Mouse (Mus musculus) heart, embryonic 16.5 days (tissue): ENCODE results near the gene Clcn3. TPM values are rescaled to one million over a fixed set of nuclear protein-coding genes. Genes with fewer than 3 reads are reported as not detected.
A peak's percentile ranks its signal among the peaks of the same experiment; 100 is the strongest.

Source experiments
- ATAC-seq: fragments of 200-750 bp; cut with Nextera tagmentation; replicated peaks from 2 replicates; pipeline ENCODE4 v1.8.0; 2017; ENCODE audit warnings: moderate number of reproducible peaks; ENCODE audit not compliant: insufficient read depth, low FRiP score; ENCODE audit errors: extremely low read depth
- H3K27ac ChIP-seq: fragments of 300-500 bp; sonication (generic); 2 replicates; pipeline ENCODE4 v1.5.1; 2014; ENCODE audit warnings: mild to moderate bottlenecking, low read length, control low read depth, moderate library complexity
- H3K27me3 ChIP-seq: fragments of 300-500 bp; sonication (generic); 2 replicates; pipeline ENCODE4 v1.6.1; 2014; ENCODE audit warnings: low read length, mixed read lengths; ENCODE audit not compliant: control insufficient read depth, insufficient read depth
- H3K36me3 ChIP-seq: fragments of 300-500 bp; sonication (generic); 2 replicates; pipeline ENCODE4 v1.6.1; 2014; ENCODE audit not compliant: control insufficient read depth, insufficient read depth
- H3K4me1 ChIP-seq: fragments of 300-500 bp; sonication (generic); 2 replicates; pipeline ENCODE4 v1.6.1; 2014; ENCODE audit warnings: low read length, mixed read lengths; ENCODE audit not compliant: control insufficient read depth, insufficient read depth
- H3K4me2 ChIP-seq: fragments of 300-500 bp; sonication (generic); 2 replicates; pipeline ENCODE4 v1.6.1; 2014; ENCODE audit warnings: low read depth, mild to moderate bottlenecking, control low read depth, low read length
- H3K4me3 ChIP-seq: fragments of 300-500 bp; sonication (generic); 2 replicates; pipeline ENCODE4 v1.5.1; 2014; ENCODE audit warnings: mild to moderate bottlenecking, control low read depth, low read length
- H3K9ac ChIP-seq: fragments of 300-500 bp; sonication (generic); 2 replicates; pipeline ENCODE4 v1.6.1; 2014; ENCODE audit warnings: low read length, control low read depth
- H3K9me3 ChIP-seq: fragments of 300-500 bp; sonication (generic); replicated peaks from 2 replicates; pipeline ENCODE4 v1.6.1; 2016; ENCODE audit warnings: low read length; ENCODE audit not compliant: control insufficient read depth
- whole genome bisulfite sequencing: fragments of 180-500 bp; shearing (Covaris S2); extraction: QIAGEN DNeasy Blood & Tissue Kit; methylation state at CpG from one replicate; pipeline ENCODE4 v1.1.7; 2014; 5-methylcytosine and 5-hydroxymethylcytosine counted together
- polyA plus RNA-seq: library from polyadenylated mRNA; unstranded; fragments of >200 nt; fragmentation: Nextera tagmentation; extraction: Ambion mirVana; gene quantifications from 2 replicates; pipeline ENCODE4 v1.2.1, GENCODE M21; 2015

The Clcn3 gene
- polyA plus RNA-seq, 1 experiment from 2014 or later, result 21.2 TPM

- no peaks in the 10 kb centered on the region for H3K4me1 ChIP-seq
- 53% methylated on average over 3 of the region's 3 CpGs for WGBS
- H3K9me3 ChIP-seq, result 0 out of 2 replicates have a peak, but pooled peaks cover 2% of the 10 kb centered on the region
- H3K36me3 ChIP-seq, result peaks cover 3% of the 10 kb centered on the region; the same call in 1 of the 2 replicates
- no peak for ATAC-seq
- H3K9ac ChIP-seq, result no peak overlapping the region
- H3K4me3 ChIP-seq, result no peak overlapping the region
- H3K27me3 ChIP-seq, result no peaks in the 10 kb centered on the region
- no peak overlapping the region for H3K4me2 ChIP-seq
- no peak overlapping the region for H3K27ac ChIP-seq
These were observed 44.2 kb downstream of the Clcn3 start for GRCm38 (mm10) chr8:60938717-60939424.

- no peaks in the 10 kb centered on the region for H3K27me3 ChIP-seq
- H3K9me3 ChIP-seq, result no peaks in the 10 kb centered on the region
- no peak overlapping the region for H3K4me3 ChIP-seq
- H3K27ac ChIP-seq, result no peak overlapping the region
- no peak for ATAC-seq
- H3K4me1 ChIP-seq, result no peaks in the 10 kb centered on the region
- peaks cover 15% of the 10 kb centered on the region for H3K36me3 ChIP-seq
- no peak overlapping the region for H3K9ac ChIP-seq
- H3K4me2 ChIP-seq, result no peak overlapping the region
These were observed 49.5 kb downstream of the Clcn3 start for GRCm38 (mm10) chr8:60933617-60934016.

GRCm38 (mm10) chr8:60920176-60920575 is 62.9 kb downstream of the Clcn3 start:
- Histone ChIP-seq H3K27ac (no peak overlapping the region), H3K9me3 (no peaks in the 10 kb centered on the region), H3K36me3 (peaks cover 5% of the 10 kb centered on the region), H3K4me1 (no peaks in the 10 kb centered on the region), H3K4me2 (no peak overlapping the region), H3K4me3 (no peak overlapping the region), H3K9ac (no peak overlapping the region), H3K27me3 (no peaks in the 10 kb centered on the region)
- no peak for ATAC-seq
- 85% methylated on average over 4 of the region's 4 CpGs for WGBS

- H3K27ac ChIP-seq, result no peak overlapping the region
- H3K9me3 ChIP-seq, result no peaks in the 10 kb centered on the region
- H3K4me2 ChIP-seq, result no peak overlapping the region
- H3K9ac ChIP-seq, result no peak overlapping the region
- H3K36me3 ChIP-seq, result peaks cover 9% of the 10 kb centered on the region
- H3K27me3 ChIP-seq, result no peaks in the 10 kb centered on the region
- ATAC-seq, result no peak
- no peaks in the 10 kb centered on the region for H3K4me1 ChIP-seq
- WGBS, result 87% methylated on average over 3 of the region's 3 CpGs
- no peak overlapping the region for H3K4me3 ChIP-seq
These were observed 64.0 kb downstream of the Clcn3 start for GRCm38 (mm10) chr8:60919069-60919468.

- H3K36me3 ChIP-seq, result peaks cover 11% of the 10 kb centered on the region
These were observed 70.5 kb downstream of the Clcn3 start for GRCm38 (mm10) chr8:60912554-60912953.

GRCm38 (mm10) chr8:60912081-60912480 is 71.0 kb downstream of the Clcn3 start:
- peaks cover 11% of the 10 kb centered on the region for H3K36me3 ChIP-seq

More at GRCm38 (mm10) chr8:60912554-60912953, 70.5 kb downstream of the Clcn3 start:
- H3K4me2 ChIP-seq, result no peak overlapping the region
- no peaks in the 10 kb centered on the region for H3K27me3 ChIP-seq
- H3K4me3 ChIP-seq, result no peak overlapping the region
- H3K27ac ChIP-seq, result no peak overlapping the region
- H3K9ac ChIP-seq, result no peak overlapping the region
- ATAC-seq, result no peak
- no peaks in the 10 kb centered on the region for H3K9me3 ChIP-seq
- WGBS, result 69% methylated on average over 10 of the region's 10 CpGs
- H3K4me1 ChIP-seq, result no peaks in the 10 kb centered on the region

GRCm38 (mm10) chr8:60900147-60900546 is 83.0 kb downstream of the Clcn3 start:
- Histone ChIP-seq H3K4me1 (peaks cover 20% of the 10 kb centered on the region), H3K4me3 (no peak overlapping the region), H3K36me3 (peaks cover 7% of the 10 kb centered on the region), H3K9me3 (no peaks in the 10 kb centered on the region), H3K9ac (no peak overlapping the region), H3K4me2 (no peak overlapping the region), H3K27me3 (no peaks in the 10 kb centered on the region), H3K27ac (no peak overlapping the region)
- WGBS, result 70% methylated on average over 9 of the region's 9 CpGs
- ATAC-seq, result 0 out of 2 replicates have a peak, but pooled peaks have one; percentile 24

More at GRCm38 (mm10) chr8:60912081-60912480, 71.0 kb downstream of the Clcn3 start:
- 81% methylated on average over 4 of the region's 4 CpGs for WGBS
- Histone ChIP-seq H3K9ac (no peak overlapping the region), H3K9me3 (no peaks in the 10 kb centered on the region), H3K27me3 (no peaks in the 10 kb centered on the region), H3K4me1 (no peaks in the 10 kb centered on the region), H3K4me3 (no peak overlapping the region), H3K27ac (no peak overlapping the region), H3K4me2 (no peak overlapping the region)
- no peak for ATAC-seq

GRCm38 (mm10) chr8:60895878-60896277 is 87.2 kb downstream of the Clcn3 start:
- ATAC-seq, result peak; percentile 39; the same call in 1 of the 2 replicates
- H3K9me3 ChIP-seq, result no peaks in the 10 kb centered on the region
- peak overlapping the region; percentile 40 for H3K9ac ChIP-seq
- no peaks in the 10 kb centered on the region for H3K27me3 ChIP-seq
- peaks cover 47% of the 10 kb centered on the region for H3K4me1 ChIP-seq
- peak overlapping the region; percentile 49 for H3K27ac ChIP-seq
- H3K36me3 ChIP-seq, result peaks cover 7% of the 10 kb centered on the region; the same call in 1 of the 2 replicates
- peak overlapping the region; percentile 50 for H3K4me2 ChIP-seq
- H3K4me3 ChIP-seq, result no peak overlapping the region
- 39% methylated on average over 6 of the region's 6 CpGs for WGBS

GRCm38 (mm10) chr8:60891757-60892156 is 91.3 kb downstream of the Clcn3 start:
- Histone ChIP-seq H3K9ac (no peak overlapping the region), H3K4me1 (peaks cover 38% of the 10 kb centered on the region), H3K36me3 (no peaks in the 10 kb centered on the region), H3K9me3 (no peaks in the 10 kb centered on the region), H3K4me3 (no peak overlapping the region), H3K27ac (no peak overlapping the region), H3K27me3 (no peaks in the 10 kb centered on the region), H3K4me2 (peak overlapping the region; percentile 78; the same call in 1 of the 2 replicates)
- WGBS, result 88% methylated on average over 4 of the region's 4 CpGs
- no peak for ATAC-seq
